Mouse (Mus musculus) cortical plate, adult 2 months (tissue): ENCODE measurements around the gene Slc39a11.

Experiments used
- CTCF ChIP-seq: fragments of 200-500 bp; IDR thresholded peaks from 2 replicates; pipeline ENCODE4 v1.5.1; 2011; ENCODE audit warnings: mild to moderate bottlenecking, control low read depth, low read length; ENCODE audit not compliant: insufficient read depth; ENCODE audit errors: extremely low read depth
- POLR2A ChIP-seq: fragments of 200-500 bp; IDR thresholded peaks from 2 replicates; pipeline ENCODE4 v1.6.1; 2011; ENCODE audit warnings: mild to moderate bottlenecking, low read length, control low read depth; ENCODE audit not compliant: insufficient read depth; ENCODE audit errors: extremely low read depth

DNA sequence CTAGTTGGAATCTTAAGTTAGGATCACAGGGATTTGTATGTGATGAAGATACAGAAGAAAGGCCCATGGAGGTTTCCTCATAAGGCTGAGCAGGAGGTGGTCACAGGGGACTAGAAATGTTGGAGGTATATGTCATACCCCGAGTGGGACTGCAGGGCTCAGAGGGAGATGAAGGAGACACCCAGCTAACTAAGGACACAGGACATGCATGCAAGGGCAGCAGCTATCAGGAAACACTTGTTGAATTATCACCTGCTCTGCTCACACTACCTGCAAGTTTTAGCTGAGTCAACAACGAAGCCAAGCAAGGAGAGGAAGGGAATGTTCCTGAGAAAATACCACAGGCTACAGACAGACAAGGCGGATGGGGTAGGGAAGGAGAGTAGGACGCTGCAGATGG is 17.8 kb upstream of the Slc39a11 start:
- no peak for TF ChIP-seq POLR2A
- TF ChIP-seq CTCF, result no peak
